Mouse (Mus musculus): Measurements from ENCODE around the gene Olfr5.

- TF ChIP-seq CTCF (IDR thresholded peaks at IDR 0.05; ENCODE audit: borderline replicate concordance, insufficient read depth, low read length): no peak
- TF ChIP-seq POLR2A (IDR thresholded peaks at IDR 0.05; ENCODE audit: low read depth, low read length): no peak
These were observed 48.4 kb downstream of the Olfr5 start, which contains the start of gene Olfr1344 for GRCm38 (mm10) chr7:6438388-6438787.
